Mouse (Mus musculus): ENCODE data around the gene Krt75. TPM values are rescaled to one million over a fixed set of nuclear protein-coding genes. Genes with fewer than 3 reads are reported as not detected.
"Not testable (repeated sequence)": the region's sequence is repeated elsewhere in the genome, so short reads cannot be mapped to it uniquely, and the experiment has no call there.

Gene Krt75
- polyA plus RNA-seq, 1 experiment from 2014 or later: 0.05 TPM

DNA sequence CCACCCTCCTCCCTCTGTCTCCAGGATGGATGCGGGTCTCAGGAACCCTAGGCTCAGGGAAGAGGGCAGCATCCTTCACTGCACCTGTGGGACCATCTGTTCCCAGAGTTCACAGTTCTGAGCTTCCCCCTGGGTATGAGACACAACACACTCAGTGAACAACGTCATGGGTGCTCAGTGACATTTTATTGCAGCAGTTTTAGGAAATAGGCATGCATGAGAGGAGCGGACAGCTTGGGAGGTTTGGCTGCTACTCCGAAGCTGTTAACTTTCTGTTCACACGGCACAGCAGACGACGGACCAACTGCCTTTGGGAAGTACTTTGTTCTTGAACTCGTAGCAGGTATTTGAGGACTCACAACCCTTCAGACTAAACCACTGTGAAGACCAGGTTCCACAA lies 21.5 kb downstream of the Krt75 start:
- H3K4me3 ChIP-seq: no peak overlapping the region
- peaks cover 5% of the 10 kb centered on the region for H3K4me1 ChIP-seq (replicated peaks)
- WGBS: 79% methylated on average over 8 of the region's 8 CpGs
- H3K36me3 ChIP-seq: no peaks in the 10 kb centered on the region
- ATAC-seq (replicated peaks; ENCODE audit: insufficient number of reproducible peaks, insufficient read depth, low FRiP score, low read depth): no peak
- H3K9ac ChIP-seq: no peak overlapping the region
- no peaks in the 10 kb centered on the region for H3K9me3 ChIP-seq (replicated peaks)
- peaks cover 47% of the 10 kb centered on the region for H3K27me3 ChIP-seq
- no peak overlapping the region for H3K4me2 ChIP-seq
- H3K27ac ChIP-seq: no peak overlapping the region

DNA sequence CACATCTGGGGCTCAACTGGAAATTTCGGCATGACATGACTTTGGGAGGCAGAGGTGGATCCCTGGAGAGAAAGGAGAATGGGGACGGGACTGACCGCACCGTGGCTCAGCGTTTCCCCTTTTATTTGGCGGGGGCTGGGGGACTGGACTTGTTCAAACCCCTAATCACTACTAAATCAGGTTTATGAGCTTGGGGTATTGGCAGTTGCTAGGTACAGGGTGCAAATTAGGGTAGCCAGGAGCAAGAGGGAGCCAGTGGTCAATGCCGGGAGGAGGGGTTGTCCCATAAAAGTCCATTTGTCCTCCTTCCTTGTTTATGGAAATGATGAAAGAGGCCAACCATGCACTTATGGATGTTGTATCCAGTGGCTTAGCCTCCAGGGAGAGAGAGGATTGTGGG lies 23.1 kb downstream of the Krt75 start, which contains the start of gene Krt82:
Gene Krt82 (minus strand): TSS at position 101 of the 400 bp plus-strand sequence.
- Histone ChIP-seq H3K9me3 (replicated peaks) (no peaks in the 10 kb centered on the region), H3K36me3 (no peaks in the 10 kb centered on the region), H3K4me3 (no peak within 1 kb of the TSS), H3K27me3 (peaks cover 47% of the 10 kb centered on the region), H3K4me1 (replicated peaks) (peaks cover 5% of the 10 kb centered on the region), H3K9ac (no peak within 1 kb of the TSS), H3K4me2 (no peak within 1 kb of the TSS), H3K27ac (no peak within 1 kb of the TSS)
- WGBS: 82% methylated on average over 7 of the region's 7 CpGs
- ATAC-seq (replicated peaks; ENCODE audit: insufficient number of reproducible peaks, insufficient read depth, low FRiP score, low read depth): no peak

DNA sequence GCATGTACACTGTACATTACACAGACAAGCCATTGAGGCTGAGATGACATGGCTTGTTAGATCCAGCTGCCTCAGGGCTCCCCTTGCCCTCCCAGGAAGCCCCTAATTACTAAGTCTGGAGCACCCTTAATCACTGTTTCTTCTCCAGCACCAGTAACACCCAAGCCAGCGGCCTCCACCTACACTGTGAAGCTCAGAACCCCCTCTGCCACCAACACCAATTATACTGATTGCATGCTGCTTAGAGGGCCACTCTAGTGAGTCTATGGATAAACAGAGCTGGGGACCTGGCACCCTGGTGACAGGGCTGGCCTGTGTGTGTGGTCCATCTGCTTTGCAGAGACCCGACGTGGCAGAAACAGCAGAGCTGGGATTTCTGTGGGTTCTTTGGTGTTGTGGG lies 29.2 kb downstream of the Krt75 start:
- Histone ChIP-seq H3K4me2 (no peak overlapping the region), H3K27me3 (peaks cover 30% of the 10 kb centered on the region), H3K4me3 (no peak overlapping the region), H3K27ac (no peak overlapping the region), H3K36me3 (no peaks in the 10 kb centered on the region), H3K9ac (no peak overlapping the region), H3K9me3 (replicated peaks) (no peaks in the 10 kb centered on the region), H3K4me1 (replicated peaks) (no peaks in the 10 kb centered on the region)
- ATAC-seq (replicated peaks; ENCODE audit: insufficient number of reproducible peaks, insufficient read depth, low FRiP score, low read depth): no peak
- WGBS: 68% methylated on average over 3 of the region's 3 CpGs

DNA sequence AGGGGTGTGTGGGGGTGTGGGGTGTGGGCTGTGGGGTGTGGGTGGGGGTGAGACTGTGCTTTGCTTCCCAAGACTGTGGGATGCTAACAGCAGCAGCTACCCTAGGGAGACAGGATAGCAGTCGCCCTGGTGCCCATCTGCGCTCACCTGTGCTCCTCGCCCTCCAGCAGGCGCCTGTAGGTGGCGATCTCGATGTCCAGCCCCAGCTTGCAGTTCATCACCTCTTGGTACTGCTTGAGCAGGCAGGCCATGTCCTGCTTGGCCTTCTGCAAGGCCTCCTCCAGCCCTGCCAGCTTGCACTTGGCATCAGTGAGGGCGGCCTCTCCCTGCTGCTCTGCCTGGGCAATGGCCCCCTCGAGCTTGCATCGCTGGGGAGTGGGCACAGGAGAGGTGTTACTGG lies 31.2 kb downstream of the Krt75 start:
- WGBS: 56% methylated on average over 9 of the region's 9 CpGs
- H3K27ac ChIP-seq: no peak overlapping the region
- H3K27me3 ChIP-seq: peaks cover 17% of the 10 kb centered on the region
- ATAC-seq (replicated peaks; ENCODE audit: insufficient number of reproducible peaks, insufficient read depth, low FRiP score, low read depth): no peak
- no peaks in the 10 kb centered on the region for H3K4me1 ChIP-seq (replicated peaks)
- no peaks in the 10 kb centered on the region for H3K36me3 ChIP-seq
- H3K4me2 ChIP-seq: no peak overlapping the region
- H3K9me3 ChIP-seq (replicated peaks): no peaks in the 10 kb centered on the region
- H3K4me3 ChIP-seq: no peak overlapping the region
- H3K9ac ChIP-seq: no peak overlapping the region

DNA sequence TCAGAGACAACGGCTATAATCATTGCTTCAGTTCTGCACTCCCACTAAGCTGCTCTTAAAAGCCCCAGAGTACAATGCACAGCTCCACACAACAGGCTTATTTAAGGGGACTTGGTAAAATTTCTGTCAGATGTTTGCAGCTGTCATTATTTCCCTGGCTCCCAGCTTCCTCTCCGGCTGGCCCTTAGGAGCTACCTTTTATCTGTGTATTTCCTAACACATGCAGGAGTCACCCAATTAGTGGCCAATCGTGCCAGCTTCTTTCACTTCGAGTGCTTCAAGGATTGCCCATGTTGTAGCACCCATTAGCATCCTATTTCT lies 35.2 kb downstream of the Krt75 start:
- no peak overlapping the region for H3K9ac ChIP-seq
- no peak overlapping the region for H3K4me2 ChIP-seq
- peaks cover 14% of the 10 kb centered on the region for H3K27me3 ChIP-seq
- no peaks in the 10 kb centered on the region for H3K4me1 ChIP-seq (replicated peaks)
- no peaks in the 10 kb centered on the region for H3K36me3 ChIP-seq
- no peak for ATAC-seq (replicated peaks; ENCODE audit: insufficient number of reproducible peaks, insufficient read depth, low FRiP score, low read depth)
- WGBS: 59% methylated on average over 4 of the region's 4 CpGs
- no peaks in the 10 kb centered on the region for H3K9me3 ChIP-seq (replicated peaks)
- H3K27ac ChIP-seq: no peak overlapping the region
- H3K4me3 ChIP-seq: no peak overlapping the region

DNA sequence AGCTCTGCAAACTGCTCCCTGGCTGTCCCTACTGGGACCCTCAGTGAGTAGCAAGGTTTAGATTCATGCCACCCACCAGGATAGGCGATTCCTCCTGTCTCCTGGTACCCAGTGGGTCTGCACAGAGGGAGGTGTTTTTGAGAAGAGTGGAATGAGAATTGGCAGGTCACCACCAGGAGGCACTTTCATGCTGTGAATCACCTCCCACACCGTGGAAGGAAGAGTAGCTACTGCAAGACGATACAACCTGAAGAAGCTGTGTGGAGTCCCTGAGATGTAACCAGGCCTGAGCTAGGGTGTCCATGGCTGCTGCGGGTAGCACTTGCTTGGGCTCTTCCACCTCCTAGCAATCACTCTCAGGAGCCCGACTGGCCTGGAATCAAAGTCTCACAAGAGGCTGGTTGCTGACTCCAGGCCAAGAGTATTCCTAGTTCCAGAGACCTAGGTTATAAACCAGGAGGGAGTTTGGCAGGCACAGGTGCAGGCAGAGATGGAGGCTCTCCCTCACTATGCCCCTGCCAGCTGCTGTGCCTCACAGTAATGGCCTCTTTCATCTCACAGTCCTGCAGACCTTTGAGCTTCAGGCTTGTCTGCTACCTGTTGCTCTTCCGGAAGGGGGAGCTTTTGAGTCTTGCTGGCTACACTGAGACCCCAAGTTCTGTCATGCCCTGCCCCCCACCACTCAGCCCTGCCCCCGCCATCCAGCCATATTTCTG lies 35.7 kb downstream of the Krt75 start:
- H3K9ac ChIP-seq: no peak overlapping the region
- 26% methylated on average over 7 of the region's 7 CpGs for WGBS
- H3K27me3 ChIP-seq: peaks cover 14% of the 10 kb centered on the region
- H3K4me1 ChIP-seq (replicated peaks): no peaks in the 10 kb centered on the region
- ATAC-seq (replicated peaks; ENCODE audit: insufficient number of reproducible peaks, insufficient read depth, low FRiP score, low read depth): no peak
- no peak overlapping the region for H3K4me3 ChIP-seq
- no peaks in the 10 kb centered on the region for H3K9me3 ChIP-seq (replicated peaks)
- no peak overlapping the region for H3K4me2 ChIP-seq
- no peak overlapping the region for H3K27ac ChIP-seq
- no peaks in the 10 kb centered on the region for H3K36me3 ChIP-seq

DNA sequence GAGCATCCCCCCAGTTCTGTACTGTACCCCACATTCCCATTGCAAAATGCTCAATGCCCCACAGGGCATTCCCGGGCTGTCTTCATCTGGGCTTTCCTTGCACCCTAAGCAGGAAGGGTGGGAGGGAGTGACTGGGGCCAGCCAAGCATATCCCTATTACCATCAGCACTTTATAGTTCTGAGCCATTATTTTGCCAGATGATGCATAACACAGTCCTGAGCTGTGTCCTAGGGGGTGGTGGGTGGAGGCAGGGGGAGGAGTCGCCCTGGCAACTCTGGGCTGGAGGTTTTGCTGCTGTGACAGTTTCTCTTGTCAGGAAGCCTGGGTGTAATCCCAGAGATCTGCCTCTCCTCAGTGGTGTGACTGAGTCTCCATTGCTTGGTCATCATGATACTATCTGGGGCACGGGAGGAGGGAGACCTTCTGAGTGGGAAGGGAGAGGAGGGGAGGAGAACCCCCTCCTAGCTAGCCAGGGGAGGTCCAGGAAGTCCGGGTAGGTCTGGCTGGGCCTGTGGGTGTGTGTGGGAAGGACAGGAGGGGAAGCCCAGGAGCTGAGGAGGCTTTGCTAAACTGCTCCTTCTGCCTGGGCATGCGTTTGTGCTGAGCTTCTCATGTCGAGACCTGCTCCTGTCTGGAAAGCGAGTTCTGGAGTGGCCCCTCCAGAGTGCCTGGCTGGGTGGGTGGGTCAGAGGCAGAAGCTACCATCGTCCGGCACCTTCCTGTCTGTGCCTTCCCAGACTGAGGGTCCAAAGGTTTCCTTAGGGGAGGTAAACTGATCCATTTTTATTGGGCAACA lies 37.5 kb downstream of the Krt75 start:
- Histone ChIP-seq H3K9ac (no peak overlapping the region), H3K27me3 (peaks cover 11% of the 10 kb centered on the region), H3K4me1 (replicated peaks) (no peaks in the 10 kb centered on the region), H3K4me3 (no peak overlapping the region), H3K27ac (no peak overlapping the region), H3K4me2 (no peak overlapping the region), H3K36me3 (no peaks in the 10 kb centered on the region), H3K9me3 (replicated peaks) (no peaks in the 10 kb centered on the region)
- 47% methylated on average over 9 of the region's 9 CpGs for WGBS
- ATAC-seq (replicated peaks; ENCODE audit: insufficient number of reproducible peaks, insufficient read depth, low FRiP score, low read depth): no peak

DNA sequence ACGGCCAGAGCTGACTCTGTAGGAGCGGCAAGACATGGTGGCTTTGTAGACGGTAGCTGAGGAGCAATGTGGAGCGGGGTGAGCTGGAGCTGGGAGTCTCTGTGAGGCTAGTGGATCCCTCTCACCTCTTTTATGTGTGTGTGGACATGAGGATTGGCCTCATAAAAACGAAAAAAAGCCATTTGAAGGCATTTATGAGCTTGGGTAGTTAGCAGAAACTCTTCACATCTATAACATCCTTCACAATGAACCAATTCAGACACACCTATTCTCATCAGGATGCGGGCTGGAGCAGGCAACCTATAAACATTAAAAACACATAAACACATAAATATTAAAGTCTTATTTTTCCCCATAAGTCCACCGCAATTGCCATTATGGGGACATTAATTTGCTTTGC lies 41.0 kb downstream of the Krt75 start, which contains the start of gene Krt84:
Gene Krt84 (minus strand): TSS at position 101 of the 400 bp plus-strand sequence.
- H3K36me3 ChIP-seq: no peaks in the 10 kb centered on the region
- no peak within 1 kb of the TSS for H3K4me2 ChIP-seq
- H3K27ac ChIP-seq: no peak within 1 kb of the TSS
- ATAC-seq (replicated peaks; ENCODE audit: insufficient number of reproducible peaks, insufficient read depth, low FRiP score, low read depth): no peak
- peaks cover 18% of the 10 kb centered on the region; the same call in 1 of the 2 replicates for H3K27me3 ChIP-seq
- H3K4me1 ChIP-seq (replicated peaks): no peaks in the 10 kb centered on the region
- H3K9me3 ChIP-seq (replicated peaks): no peaks in the 10 kb centered on the region
- no peak within 1 kb of the TSS for H3K9ac ChIP-seq
- WGBS: 76% methylated on average over 7 of the region's 7 CpGs
- H3K4me3 ChIP-seq: no peak within 1 kb of the TSS

DNA sequence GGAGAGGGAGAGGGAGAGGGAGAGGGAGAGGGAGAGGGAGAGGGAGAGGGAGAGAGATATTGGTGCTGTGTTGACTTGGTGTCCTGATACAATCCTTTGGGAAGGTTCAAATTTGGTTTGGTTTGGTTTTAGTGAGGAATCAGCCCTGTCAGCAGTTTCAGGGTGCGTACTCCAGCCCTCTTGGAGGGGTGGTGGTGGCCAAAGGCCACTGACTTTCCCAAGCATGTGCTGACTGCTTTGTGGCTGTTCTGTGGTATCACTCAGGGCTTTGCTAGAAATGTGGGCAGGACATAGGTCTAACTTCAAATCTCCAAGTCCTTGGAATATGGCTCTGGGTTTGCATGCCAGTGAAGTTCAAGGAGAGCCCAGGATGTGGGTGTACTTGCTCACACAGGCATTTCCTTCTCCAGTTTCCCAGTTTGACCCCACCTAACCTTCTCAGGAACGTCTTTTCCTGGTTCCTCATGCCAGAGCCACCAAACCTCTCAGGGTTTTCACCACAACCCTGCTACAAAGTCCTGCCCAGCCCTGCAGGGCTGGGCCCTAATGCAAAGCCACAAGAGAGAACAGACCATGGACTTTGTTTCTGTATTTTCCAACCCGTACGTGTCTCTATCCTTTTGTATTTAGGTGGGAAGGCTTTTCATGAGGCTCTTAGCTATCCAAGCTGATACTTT lies 51.0 kb downstream of the Krt75 start:
- no peaks in the 10 kb centered on the region for H3K4me1 ChIP-seq (replicated peaks)
- no peak overlapping the region for H3K27ac ChIP-seq
- H3K27me3 ChIP-seq: peaks cover 39% of the 10 kb centered on the region
- H3K36me3 ChIP-seq: no peaks in the 10 kb centered on the region
- ATAC-seq (replicated peaks; ENCODE audit: insufficient number of reproducible peaks, insufficient read depth, low FRiP score, low read depth): no peak
- WGBS: 63% methylated on average over 4 of the region's 4 CpGs
- no peak overlapping the region for H3K4me2 ChIP-seq
- H3K9me3 ChIP-seq (replicated peaks): no peaks in the 10 kb centered on the region
- H3K9ac ChIP-seq: no peak overlapping the region
- no peak overlapping the region for H3K4me3 ChIP-seq

DNA sequence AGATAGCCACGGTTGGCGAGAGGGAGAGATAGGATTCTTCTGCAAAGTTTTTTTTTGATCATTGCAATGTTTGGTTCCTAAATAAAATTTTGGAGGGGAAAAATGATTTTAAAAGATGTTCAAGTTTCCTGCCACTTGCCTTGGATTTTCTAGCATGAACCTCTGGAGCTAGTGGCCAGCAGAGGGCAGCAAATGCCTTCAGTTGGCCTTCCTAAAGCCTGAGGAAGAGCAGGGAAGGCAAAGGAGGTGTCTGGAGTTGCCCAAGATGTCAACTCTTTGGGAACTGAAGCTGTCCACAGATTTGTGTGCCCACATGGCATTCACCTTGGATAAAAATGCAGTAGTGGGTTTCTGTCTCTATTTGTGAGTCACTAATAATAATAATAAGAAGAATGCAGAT lies 53.9 kb downstream of the Krt75 start:
- no peaks in the 10 kb centered on the region for H3K36me3 ChIP-seq
- no peaks in the 10 kb centered on the region for H3K4me1 ChIP-seq (replicated peaks)
- H3K4me2 ChIP-seq: no peak overlapping the region
- no peak overlapping the region for H3K9ac ChIP-seq
- H3K4me3 ChIP-seq: no peak overlapping the region
- no peak overlapping the region for H3K27ac ChIP-seq
- peaks cover 22% of the 10 kb centered on the region for H3K27me3 ChIP-seq
- WGBS: 10% methylated on average over 2 of the region's 2 CpGs
- no peak for ATAC-seq (replicated peaks; ENCODE audit: insufficient number of reproducible peaks, insufficient read depth, low FRiP score, low read depth)
- H3K9me3 ChIP-seq (replicated peaks): no peaks in the 10 kb centered on the region

DNA sequence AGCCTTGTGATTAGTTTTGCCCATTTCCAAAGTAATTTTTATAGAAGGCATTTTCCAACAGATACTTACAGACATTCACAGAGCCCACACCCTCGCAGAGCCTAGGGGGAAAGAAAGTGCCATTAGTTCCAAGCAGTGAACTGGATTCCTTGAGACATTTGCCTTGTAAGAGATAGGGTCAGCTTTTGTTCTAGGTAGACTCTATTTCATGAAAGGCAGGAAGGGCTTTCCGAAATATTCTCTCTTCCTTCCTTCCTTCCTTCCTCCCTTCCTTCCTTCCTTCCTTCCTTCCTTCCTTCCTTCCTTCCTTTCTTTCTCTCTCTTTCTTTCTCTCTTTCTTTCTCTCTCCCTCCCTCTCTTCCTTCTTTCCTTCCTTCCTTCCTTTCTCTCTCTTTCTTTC lies 56.5 kb downstream of the Krt75 start, which contains the start of gene Gm49425:
Gene Gm49425 (minus strand): TSS at position 101 of the 400 bp plus-strand sequence.
- H3K9me3 ChIP-seq (replicated peaks); ATAC-seq (replicated peaks; ENCODE audit: insufficient number of reproducible peaks, insufficient read depth, low FRiP score, low read depth); H3K36me3 ChIP-seq; H3K4me1 ChIP-seq (replicated peaks); H3K27ac ChIP-seq; H3K4me3 ChIP-seq; H3K9ac ChIP-seq; H3K4me2 ChIP-seq: not testable (repeated sequence)
- 55% methylated on average over 2 of the region's 2 CpGs for WGBS
- H3K27me3 ChIP-seq: peaks cover 15% of the 10 kb centered on the region

All from heart, embryonic 15.5 days (tissue).